Comparison of ENCODE assay signal across 21 mouse cellular contexts in the genomic region with DNA sequence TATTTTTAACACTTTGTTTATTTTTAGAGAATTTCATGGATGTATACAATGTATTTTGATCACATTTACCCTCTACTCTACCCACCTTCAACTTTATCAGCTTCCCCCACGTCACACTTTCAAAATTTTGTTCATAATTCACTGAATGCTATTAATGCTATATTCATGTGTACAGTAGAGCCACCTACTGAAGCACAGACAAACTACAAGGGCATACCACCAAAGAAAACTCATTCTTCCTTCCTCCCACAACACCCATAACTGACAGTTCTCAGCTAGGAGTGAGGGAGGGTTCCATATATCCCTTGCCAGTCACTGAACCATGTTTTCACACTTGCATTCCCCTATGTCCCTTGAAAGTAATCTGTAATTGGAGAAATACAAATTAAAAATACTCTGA.
DNase-seq lines count a peak whose midpoint lies in the region; ATAC-seq and TF ChIP-seq lines count a peak whose summit lies in the region.
"Had no signal": no experiment of that assay in that cellular context is flagged by ENCODE, and none has a peak within 500 bp of the region (broad histone marks: within the 10 kb centered on the region; RNA-seq: fewer than 3 reads in every experiment).

No protein-coding gene starts in this region.

- 47% methylated on average over 1 of the region's 1 CpGs for WGBS in heart, adult 2 months

- in situ Hi-C loops in CH12.LX (cut with MboI; ENCODE audit: low pct_ligation_motif_present, low pct_unique_long_range_greater_than_20kb, low sequenced_read_pairs): no loop called here

- no peak overlapping the region for H3K4me2 ChIP-seq in CH12.LX (ENCODE audit: insufficient read depth, low read depth, poor library complexity, severe bottlenecking)
- H3K4me2 ChIP-seq: embryonic facial prominence, embryonic 12.5 days; heart, embryonic 12.5 days; limb, embryonic 13.5 days; liver, embryonic 12.5 days; neural tube, embryonic 15.5 days had no signal

- H3K27ac ChIP-seq in heart, adult 2 months: no peak overlapping the region
- H3K27ac ChIP-seq in layer of hippocampus, adult 2 months: no peak overlapping the region
- H3K27ac ChIP-seq in CH12.LX (ENCODE audit: insufficient read depth, low read depth): no peak overlapping the region
- H3K27ac ChIP-seq: embryonic facial prominence, embryonic 12.5 days; limb, embryonic 13.5 days; liver, embryonic 12.5 days; midbrain, embryonic 10.5 days; neural tube, embryonic 15.5 days had no signal

- H3K9ac ChIP-seq in heart, adult 2 months (ENCODE audit: low read depth, low read length): no peak overlapping the region
- no peak overlapping the region for H3K9ac ChIP-seq in CH12.LX (ENCODE audit: insufficient read depth, low read depth)
- H3K9ac ChIP-seq: embryonic facial prominence, embryonic 12.5 days; heart, embryonic 12.5 days; limb, embryonic 13.5 days; liver, embryonic 12.5 days; neural tube, embryonic 15.5 days had no signal

- no peak for DNase-seq in heart, adult 2 months
- DNase-seq in heart, adult 8-10 months (ENCODE audit: low spot score): no peak
- DNase-seq in layer of hippocampus, adult 2 months (ENCODE audit: low spot score in 2 of 2): no peak
- DNase-seq in layer of hippocampus, postnatal 25 days (ENCODE audit: extremely low spot score in 1 of 2, low spot score in 1 of 2): no peak
- no peak for DNase-seq in CH12.LX (ENCODE audit: extremely low read depth)
- DNase-seq: adrenal gland, adult 8-10 months; heart, postnatal 36 days; kidney, adult 11 months; layer of hippocampus, postnatal 36 days; lung, adult 2 months; lung, postnatal 4 days had no signal

- intact Hi-C loops in heart, adult 2 months (cut with DNase I): loop anchor here (5.0 kb wide), 2 partner anchors 354 to 459 kb away; no protein-coding TSS in a partner anchor

- no peaks in the 10 kb centered on the region for H3K79me2 ChIP-seq in heart, adult 2 months (replicated peaks; ENCODE audit: control insufficient read depth, insufficient read depth, low read length)
- H3K79me2 ChIP-seq in CH12.LX (replicated peaks; ENCODE audit: control insufficient read depth, extremely low read depth, insufficient read depth, poor library complexity, severe bottlenecking): no peaks in the 10 kb centered on the region

- peak; percentile 20 for TF ChIP-seq RAD21 in CH12.LX (IDR thresholded peaks at IDR 0.05; ENCODE audit: low read depth, low read length)

- no peaks in the 10 kb centered on the region for H3K4me1 ChIP-seq in heart, adult 2 months (ENCODE audit: control insufficient read depth, insufficient read depth, low read length)
- H3K4me1 ChIP-seq in CH12.LX (ENCODE audit: control insufficient read depth in 1 of 2, insufficient read depth in 2 of 2): peaks cover 5 to 7% of the 10 kb centered on the region in 2 experiments; a peak in 3 of 4 replicates
- H3K4me1 ChIP-seq: embryonic facial prominence, embryonic 12.5 days; heart, embryonic 12.5 days; limb, embryonic 13.5 days; liver, embryonic 12.5 days; midbrain, embryonic 10.5 days; neural tube, embryonic 15.5 days had no signal

- H3K36me3 ChIP-seq in heart, adult 2 months (ENCODE audit: control insufficient read depth, insufficient read depth, low read length): no peaks in the 10 kb centered on the region
- H3K36me3 ChIP-seq in CH12.LX (replicated peaks in 1 of 2; ENCODE audit: control insufficient read depth in 1 of 2, insufficient read depth in 1 of 2, low read length in 1 of 2): no peaks in the 10 kb centered on the region
- H3K36me3 ChIP-seq: embryonic facial prominence, embryonic 12.5 days; heart, embryonic 12.5 days; limb, embryonic 13.5 days; liver, embryonic 12.5 days; midbrain, embryonic 10.5 days; neural tube, embryonic 15.5 days had no signal

- no peak for TF ChIP-seq EP300 in heart, adult 2 months (IDR thresholded peaks at IDR 0.05; ENCODE audit: insufficient read depth, low read depth, low read length)
- no peak for TF ChIP-seq EP300 in CH12.LX (IDR thresholded peaks at IDR 0.05; ENCODE audit: low read length)

- dilution Hi-C loops in CH12.LX (cut with MboI; ENCODE audit: extremely low pct_ligation_motif_present, extremely low pct_unique_long_range_greater_than_20kb, low sequenced_read_pairs): no loop called here

- H3K27me3 ChIP-seq in heart, adult 2 months (ENCODE audit: control insufficient read depth, insufficient read depth, low read length): no peaks in the 10 kb centered on the region
- no peaks in the 10 kb centered on the region for H3K27me3 ChIP-seq in CH12.LX (replicated peaks)
- H3K27me3 ChIP-seq: embryonic facial prominence, embryonic 12.5 days; heart, embryonic 12.5 days; limb, embryonic 13.5 days; liver, embryonic 12.5 days; neural tube, embryonic 15.5 days had no signal

- H3K9me3 ChIP-seq in CH12.LX (replicated peaks; ENCODE audit: low read length): no peaks in the 10 kb centered on the region
- H3K9me3 ChIP-seq: embryonic facial prominence, embryonic 12.5 days; heart, embryonic 12.5 days; limb, embryonic 13.5 days; liver, embryonic 12.5 days; midbrain, embryonic 10.5 days; neural tube, embryonic 15.5 days had no signal

- no peak overlapping the region for H3K4me3 ChIP-seq in heart, adult 2 months
- H3K4me3 ChIP-seq in layer of hippocampus, adult 2 months: no peak overlapping the region
- H3K4me3 ChIP-seq in CH12.LX (replicated peaks in 1 of 3; ENCODE audit: low read depth in 2 of 3, low read length in 2 of 3, poor library complexity in 1 of 3): no peak overlapping the region
- H3K4me3 ChIP-seq: embryonic facial prominence, embryonic 12.5 days; heart, embryonic 12.5 days; limb, embryonic 13.5 days; liver, embryonic 12.5 days; midbrain, embryonic 10.5 days; neural tube, embryonic 15.5 days had no signal

- peak; percentile 51 for TF ChIP-seq CTCF in heart, adult 2 months (IDR thresholded peaks at IDR 0.05)
- TF ChIP-seq CTCF in layer of hippocampus, adult 2 months (conservative IDR thresholded peaks at IDR 0.05): peak; percentile 70
- peak in 1 of 2 experiments; percentile 41; a peak in 2 of 4 replicates for TF ChIP-seq CTCF in CH12.LX (conservative IDR thresholded peaks at IDR 0.05 in 1 of 2, IDR thresholded peaks at IDR 0.05 in 1 of 2; ENCODE audit: low read depth in 2 of 2, low read length in 2 of 2)

- peak; percentile 44 for ATAC-seq in megakaryocyte progenitor cell, adult 5-6 weeks (replicated peaks; ENCODE audit: poor library complexity)
- ATAC-seq in CD4-positive, CD25-positive, alpha-beta regulatory T cell, adult 4 months: no peak
- ATAC-seq: activated CD4-positive, CD25-positive, alpha-beta regulatory T cell, adult 4 months; hindbrain, embryonic 16.5 days; liver, embryonic 12.5 days had no signal

- no peak for TF ChIP-seq POLR2A in heart, adult 2 months (IDR thresholded peaks at IDR 0.05; ENCODE audit: insufficient read depth, low read depth, low read length)
- no peak for TF ChIP-seq POLR2A in CH12.LX (IDR thresholded peaks at IDR 0.05; ENCODE audit: low read depth, low read length)

TF ChIP-seq in CH12.LX, 34 proteins besides CTCF, POLR2A, EP300 and RAD21:
- TF ChIP-seq CHD2 (IDR thresholded peaks at IDR 0.05; ENCODE audit: low read length): no peak
- peak; percentile 15; the same call in 1 of the 2 replicates for TF ChIP-seq SMC3 (IDR thresholded peaks at IDR 0.05; ENCODE audit: low read depth, low read length)
